Mouse (Mus musculus) adipocyte (in vitro differentiated cells): ENCODE data around the gene Zbtb40.

Source experiments
- DNase-seq: peaks from one replicate; pipeline ENCODE4 v3.0.0-alpha.2; 2016; ENCODE audit warnings: low spot score

Gene Zbtb40

DNA sequence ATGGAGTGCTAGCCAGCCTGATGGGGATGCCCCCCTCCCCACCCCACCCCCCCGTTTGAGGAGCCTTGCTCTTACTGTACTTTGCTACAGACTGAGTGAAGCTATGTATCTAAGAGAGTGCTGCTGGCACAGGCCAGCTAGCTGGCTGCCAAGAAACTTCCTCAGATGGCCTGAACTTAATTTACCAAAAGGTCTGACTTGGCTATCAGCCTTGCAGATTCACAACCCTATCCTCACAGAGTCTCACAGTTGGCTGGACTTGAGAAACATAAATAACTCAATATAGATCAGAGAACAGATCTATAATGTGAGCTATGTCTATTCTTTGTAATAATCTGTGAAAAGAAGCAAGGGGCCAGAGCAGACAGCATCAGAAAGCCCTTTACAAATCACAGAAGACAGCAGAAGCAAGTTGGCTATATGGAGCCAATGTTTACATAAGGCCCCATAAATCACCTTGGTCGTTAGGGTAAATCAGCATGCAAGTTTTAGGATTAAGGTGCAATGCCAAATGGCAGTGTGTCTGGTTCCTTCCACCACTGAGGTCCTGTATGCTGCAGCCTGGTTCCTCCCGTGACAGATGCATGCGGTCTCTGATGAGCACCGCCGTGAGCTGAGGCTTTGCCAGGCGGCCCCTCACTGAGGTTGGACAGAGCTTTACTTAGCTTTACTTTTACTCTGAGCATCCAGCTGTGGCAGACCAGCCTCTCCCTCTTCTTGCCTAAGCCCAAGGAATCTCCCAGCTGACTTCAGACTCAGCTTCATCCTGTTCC lies 15.3 kb downstream of the Zbtb40 start:
- DNase-seq: peak; percentile 25

DNA sequence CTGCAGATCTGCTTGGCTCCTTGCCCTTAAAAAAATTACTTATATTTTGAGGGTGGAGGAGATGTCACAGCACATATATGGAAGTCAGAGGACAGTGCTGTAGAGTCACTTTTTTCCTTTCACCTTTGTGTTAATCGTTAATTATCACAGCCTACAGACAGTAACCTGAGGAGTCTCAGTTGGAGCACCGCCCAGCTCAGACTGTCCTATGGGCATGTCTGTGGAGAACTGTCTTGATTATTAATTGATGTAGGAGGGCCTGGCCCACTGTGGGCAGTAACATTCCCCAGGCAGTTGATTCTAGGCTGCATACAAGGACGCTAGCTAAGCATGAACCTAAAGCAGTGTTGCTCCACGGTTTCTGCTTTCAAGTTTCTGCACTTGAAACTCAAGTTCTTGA lies 16.1 kb downstream of the Zbtb40 start:
- DNase-seq: no peak

DNA sequence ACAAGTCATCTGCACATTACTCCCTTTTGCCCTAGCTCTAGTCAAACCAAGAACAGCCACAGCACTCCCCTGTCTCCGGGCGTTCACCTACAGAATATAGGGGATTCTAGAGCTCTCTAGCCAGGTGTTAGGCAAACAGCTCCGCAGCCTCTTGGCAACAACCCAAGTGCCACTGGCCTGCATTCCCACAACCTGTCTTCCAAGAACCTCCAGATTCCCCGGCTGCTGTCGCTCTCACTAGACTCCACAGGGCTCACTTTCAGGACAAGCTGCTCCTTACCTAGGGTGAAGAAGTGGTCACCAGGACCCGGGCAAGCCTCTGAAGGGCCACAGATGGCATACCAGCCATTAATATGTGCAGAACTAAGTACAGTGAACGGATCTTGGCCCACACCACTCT lies 17.3 kb downstream of the Zbtb40 start:
- DNase-seq: no peak

DNA sequence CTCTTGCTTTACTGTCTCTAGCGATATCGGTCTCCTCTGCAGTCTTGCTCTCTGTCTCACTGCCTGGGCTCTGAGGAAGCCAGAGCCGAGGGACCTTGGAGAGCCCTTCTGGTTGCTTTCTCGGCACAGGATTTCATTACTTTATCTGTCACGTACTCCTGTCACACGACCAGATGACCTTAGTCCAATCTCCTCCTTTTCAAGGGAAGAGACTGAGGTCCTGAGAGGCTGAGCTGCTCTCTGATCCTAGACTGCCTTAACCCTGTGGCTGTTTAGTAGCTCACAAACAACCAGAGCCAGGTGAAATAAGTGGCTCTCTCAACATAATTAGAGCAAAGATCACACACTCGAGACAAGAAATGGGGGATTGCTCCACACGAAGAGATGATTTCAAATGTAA lies 19.3 kb downstream of the Zbtb40 start:
- no peak for DNase-seq

DNA sequence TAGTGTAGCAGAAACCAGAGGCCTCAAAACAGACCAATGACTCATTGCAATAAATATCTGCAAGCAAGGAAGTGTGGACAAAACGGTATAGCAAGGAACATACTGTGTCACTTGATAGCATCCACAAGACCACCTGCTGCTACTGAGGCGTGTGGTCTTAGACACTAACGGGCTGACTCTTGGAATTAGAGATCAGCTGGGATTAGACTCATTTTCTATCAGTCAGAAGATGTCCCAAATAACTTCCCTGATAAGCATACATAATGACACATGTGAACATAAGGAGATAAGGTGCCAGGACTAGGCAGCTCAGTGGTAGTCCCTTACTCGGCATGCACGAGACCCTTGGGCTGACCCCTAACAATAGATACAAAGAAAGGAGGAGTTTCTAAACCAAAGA lies 21.6 kb downstream of the Zbtb40 start:
- no peak for DNase-seq

DNA sequence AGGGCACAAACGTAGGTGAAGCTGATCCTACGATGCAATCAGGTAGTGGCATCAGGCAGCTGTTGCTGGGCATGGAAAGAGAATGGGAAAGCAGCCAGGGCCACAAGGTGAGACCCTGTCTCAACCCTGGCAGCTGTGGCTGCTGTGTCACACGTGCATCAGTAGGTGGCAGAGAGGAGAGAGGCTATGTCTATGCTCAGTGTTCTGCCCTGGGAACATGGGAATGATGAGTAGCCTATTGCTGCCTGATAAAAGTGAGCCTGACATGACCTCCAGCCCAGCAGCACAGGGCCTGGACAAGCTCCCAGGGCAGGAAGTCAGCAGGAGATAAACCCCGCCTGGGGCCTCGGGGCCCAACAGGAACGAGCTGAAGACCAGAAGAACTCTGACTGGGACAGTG lies 23.0 kb downstream of the Zbtb40 start:
- peak; percentile 19 for DNase-seq

DNA sequence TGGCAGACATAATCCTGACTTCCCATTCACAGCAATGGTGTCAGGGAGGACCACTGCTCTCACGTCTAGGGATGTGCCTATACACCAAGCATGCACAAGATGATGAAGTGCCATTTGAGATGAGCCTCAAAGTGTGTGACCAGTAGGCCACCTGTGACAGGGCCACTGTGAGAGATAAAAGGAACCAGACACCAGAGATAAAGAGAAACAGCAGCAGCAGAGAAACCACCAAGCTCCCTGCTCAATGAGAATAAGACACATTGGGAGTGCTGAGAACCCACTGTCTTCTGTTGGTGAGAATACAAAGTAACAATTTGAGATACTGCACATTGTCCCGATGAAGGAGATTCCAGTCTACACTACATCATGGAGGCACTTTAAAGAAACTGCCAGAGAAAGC lies 23.5 kb downstream of the Zbtb40 start:
- DNase-seq: no peak

DNA sequence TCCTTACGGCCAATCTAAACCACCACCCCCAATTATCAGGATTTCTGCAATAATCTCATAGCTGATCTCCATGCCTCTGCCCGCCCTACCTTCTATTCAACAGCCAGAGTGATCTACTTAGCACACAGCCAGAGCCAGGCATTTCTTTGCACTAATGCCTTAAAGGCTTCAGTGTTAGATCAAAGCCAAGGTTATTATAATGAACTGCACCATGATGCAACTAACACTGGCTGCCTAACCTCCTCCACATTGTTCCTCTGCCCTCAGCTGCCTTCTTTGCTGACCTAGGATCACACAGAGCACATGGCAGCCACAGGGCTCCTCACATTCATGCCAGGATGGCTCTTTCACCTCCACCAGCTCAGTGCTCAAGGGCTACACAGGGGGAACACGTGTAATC lies 28.5 kb downstream of the Zbtb40 start:
- no peak for DNase-seq

DNA sequence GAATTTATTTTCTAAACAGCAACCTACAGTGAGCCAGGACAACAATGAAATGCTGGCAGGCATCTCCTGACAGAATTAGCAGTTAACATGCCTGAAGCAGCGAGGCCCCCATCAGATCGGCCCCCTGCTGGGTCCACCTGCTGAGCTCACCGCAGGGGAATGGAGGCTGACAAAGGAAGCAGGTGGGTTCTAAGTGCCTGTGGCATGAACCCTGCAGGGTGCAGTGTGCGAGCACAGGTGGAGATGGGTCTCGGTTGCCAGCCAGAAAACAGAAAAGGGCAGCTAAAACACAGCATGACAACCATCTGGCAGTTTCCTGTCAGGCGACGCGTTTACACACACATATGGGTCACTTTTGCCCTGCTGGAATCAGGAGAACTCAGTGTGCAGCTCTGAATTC lies 32.7 kb downstream of the Zbtb40 start:
- no peak for DNase-seq

DNA sequence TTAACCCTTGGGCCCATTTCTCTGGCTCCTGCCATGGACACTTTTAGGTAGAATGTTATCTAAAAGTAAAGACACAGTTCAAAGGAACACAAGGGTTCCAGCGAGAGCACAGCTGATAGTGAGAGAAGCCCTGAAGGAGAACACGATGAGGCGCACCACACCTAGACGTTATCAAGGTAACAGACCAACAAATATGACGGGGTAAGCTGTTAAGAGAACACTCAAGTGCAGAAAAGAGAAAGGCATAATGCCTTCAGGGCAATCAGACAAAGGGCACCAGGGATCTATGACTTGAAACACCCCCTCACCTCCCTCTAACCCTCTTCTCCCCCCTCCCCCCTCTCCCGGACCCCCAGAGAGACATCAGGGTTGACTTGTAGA lies 33.1 kb downstream of the Zbtb40 start:
- no peak for DNase-seq

DNA sequence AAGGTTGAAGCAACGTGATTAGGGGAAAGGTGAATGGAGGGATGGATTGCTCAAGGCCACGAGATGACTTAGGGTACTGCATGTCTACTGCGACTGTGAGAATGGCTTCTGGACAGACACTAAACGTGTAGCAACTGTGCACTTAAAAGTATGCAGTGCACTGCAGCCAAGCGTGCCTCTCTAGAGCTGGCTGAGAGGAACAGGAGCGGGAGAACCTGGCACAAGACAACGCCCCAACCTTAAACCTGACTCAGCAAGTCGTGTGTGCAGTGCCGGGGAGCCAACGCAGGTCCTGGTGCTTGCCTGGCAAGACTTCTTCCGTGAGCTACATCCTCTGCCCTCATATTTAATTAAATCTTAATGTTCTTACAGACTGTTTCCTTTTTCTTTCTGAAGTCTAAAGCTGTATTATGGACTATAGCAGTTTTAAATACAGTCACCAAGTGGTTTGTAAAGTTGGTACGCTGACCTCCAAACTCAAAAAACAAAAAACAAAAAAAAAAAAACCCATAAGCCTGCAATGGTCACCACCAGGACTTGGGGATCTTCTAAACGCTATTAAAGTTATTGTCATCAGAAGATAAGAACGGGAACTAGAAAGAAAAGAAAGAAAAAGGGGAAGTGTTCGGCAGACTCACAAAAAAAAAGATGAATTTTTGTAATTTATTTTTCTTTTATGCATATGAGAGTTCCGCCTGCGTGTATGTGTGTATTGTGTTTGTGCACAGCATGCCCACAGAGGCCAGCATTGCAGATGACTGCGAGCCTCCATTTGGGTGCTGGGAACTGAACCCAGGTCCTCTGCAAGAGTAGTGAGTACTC lies 33.7 kb downstream of the Zbtb40 start:
- no peak for DNase-seq

DNA sequence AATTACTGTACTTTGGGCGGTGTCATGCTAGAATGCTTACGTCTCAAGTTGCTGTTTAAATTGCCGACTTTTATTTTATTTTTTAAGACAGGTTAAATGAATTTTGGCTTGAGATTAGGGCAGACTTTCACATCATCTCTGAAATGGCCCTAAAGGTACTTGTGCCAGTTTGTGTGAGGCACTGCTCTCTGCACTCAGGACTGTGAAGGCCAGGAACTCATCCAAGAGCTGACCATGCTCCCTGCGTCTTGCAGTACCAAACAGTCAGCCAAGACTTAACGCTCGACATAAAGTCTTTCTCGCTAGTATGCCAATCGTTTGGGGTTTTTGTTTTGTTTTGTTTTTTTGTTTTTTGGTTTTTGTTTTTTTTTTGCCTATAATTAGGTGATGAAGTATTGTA lies 34.5 kb downstream of the Zbtb40 start:
- DNase-seq: no peak

DNA sequence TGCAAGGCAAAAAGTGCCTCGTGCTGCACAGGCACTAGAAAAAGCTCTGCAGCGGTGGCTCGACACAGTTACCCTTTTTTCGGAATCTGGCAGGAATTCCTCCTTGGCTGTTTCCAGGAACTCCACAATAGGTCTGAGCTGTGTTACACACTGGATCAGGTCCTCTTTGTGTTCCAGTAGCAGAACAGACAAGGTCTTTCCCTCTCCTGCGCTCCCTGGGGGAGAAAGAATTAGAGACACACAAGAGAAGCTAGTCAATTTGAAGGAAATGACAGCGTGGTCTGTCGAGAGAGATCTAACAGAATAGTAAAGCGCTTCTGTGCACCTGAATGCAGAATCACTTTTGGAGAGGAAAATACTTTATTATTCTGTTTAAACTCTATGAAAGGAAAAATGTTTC lies 41.6 kb downstream of the Zbtb40 start:
- no peak for DNase-seq

DNA sequence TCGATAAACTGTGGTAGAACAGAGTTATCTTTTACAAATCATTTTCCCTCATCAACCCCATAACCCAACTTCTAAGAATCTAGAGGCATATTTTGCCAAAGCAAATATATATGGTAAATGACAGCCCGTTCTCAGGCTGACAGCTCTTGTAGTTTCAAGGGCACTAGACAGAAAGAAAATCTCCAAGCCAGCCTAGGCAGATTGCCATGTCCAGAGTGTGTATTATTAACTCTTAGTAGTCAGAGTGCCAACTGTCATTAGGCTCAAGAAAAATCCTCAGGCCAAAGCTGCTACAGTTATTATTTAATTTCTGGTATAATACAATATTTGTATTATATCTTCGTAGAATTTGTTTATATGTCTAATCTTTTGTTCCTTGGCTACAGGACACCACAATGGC lies 46.8 kb downstream of the Zbtb40 start:
- DNase-seq: peak; percentile 81

DNA sequence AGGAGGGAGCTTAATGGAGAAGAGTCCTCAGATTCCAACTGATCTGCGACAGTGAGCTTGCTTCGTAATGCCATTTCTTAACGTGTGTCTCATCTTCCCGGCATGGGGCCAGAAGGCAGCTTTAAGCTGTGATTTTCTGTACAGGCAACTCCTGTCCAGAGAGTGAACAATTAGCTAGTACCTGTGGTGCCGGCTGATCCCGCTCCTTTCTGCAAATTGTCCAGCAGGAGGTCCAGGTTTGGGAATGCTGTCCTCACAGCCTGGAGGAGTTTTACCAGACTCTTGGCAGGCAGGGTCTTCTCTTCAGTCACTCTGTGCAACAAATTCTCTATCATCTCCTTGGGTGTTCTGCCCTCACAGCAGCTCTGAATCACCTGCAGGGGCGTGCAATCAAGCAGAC lies 47.6 kb downstream of the Zbtb40 start:
- no peak for DNase-seq

DNA sequence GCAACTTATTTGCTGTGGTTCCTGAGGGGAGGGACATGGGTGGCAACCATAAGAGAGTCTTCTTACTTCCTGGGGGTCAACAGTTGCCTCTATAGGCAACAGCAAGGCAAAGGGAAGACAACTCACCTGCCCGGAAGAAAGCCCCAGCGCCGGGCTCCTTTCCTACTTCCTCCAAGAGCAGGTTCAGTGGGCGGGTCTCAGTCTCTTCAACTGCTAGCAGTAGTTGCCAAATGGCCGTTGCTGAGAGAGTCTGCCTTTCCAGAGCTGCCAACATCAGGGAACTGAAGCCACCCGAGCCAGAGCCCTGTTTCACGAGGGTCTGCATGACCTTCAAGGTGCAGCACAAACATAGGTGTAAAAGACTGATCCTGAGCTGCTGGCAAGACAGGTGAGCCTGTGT lies 50.2 kb downstream of the Zbtb40 start:
- no peak for DNase-seq

DNA sequence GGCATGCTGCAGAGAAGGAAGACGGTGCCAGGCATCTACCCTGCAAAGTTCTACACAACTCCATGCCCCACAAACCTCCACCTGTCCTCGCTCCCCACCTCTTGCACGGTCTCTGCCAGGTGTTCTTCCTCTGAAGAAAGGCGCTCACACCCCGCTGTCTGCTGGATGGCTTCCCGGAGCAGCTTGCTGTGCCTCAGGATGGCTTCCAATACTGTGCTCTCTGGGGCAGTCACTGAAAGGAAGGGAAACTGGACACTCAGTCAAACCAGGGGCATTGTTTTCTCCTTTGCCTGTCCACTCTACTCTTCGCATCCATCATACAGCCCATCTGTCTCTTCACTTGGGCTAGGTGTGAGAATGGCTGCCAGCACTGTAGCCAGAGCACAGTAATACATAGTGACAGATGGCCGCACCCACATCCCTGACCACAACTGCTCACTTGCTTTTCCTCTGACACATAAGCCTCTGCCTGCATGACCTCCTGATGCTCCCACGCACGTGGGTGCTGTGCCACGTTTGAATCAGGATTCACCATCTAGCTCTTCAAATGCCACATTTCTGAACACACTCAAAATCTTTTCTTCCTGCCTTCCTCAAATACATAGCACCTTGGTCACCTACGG lies 50.8 kb downstream of the Zbtb40 start:
- DNase-seq: no peak

DNA sequence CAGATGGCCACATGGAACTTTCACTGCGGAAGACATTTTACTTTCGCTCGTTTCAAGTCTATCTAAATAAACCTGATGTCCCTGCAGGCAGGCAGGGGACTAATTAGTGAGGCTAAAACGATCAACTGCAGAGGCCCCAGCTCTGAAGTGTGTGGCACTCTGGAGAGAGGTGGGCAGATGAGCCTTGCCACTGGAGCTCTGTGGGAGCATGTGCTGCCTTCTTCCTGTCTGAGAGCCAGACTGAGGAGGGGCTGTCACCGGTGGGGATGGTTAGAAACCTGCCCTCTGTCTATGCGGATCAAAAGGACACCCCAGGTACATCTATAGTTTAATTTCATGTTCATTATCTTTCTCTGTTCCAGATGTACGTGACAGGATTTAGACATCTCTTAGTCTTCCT lies 51.7 kb downstream of the Zbtb40 start:
- DNase-seq: no peak

DNA sequence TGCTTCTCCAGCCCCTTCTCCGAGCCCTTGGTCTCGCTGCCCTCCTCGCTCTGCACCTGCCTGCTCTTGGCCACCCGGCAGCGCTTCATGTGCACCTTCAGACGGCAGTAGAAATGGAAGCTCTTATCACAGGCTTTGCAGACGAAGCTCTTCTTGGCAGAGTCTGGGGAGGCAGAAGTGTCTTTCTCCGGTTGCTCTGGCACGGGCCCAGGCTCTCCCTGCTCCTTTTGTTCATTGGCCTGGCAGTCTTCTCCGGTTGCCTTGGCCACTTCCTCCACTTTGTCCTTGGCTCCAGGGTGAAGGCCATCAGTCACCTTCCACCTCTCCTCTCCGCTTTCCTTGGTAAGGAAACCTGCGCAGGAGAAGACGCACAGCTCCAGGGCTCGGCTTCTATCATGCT lies 53.2 kb downstream of the Zbtb40 start:
- DNase-seq: no peak

DNA sequence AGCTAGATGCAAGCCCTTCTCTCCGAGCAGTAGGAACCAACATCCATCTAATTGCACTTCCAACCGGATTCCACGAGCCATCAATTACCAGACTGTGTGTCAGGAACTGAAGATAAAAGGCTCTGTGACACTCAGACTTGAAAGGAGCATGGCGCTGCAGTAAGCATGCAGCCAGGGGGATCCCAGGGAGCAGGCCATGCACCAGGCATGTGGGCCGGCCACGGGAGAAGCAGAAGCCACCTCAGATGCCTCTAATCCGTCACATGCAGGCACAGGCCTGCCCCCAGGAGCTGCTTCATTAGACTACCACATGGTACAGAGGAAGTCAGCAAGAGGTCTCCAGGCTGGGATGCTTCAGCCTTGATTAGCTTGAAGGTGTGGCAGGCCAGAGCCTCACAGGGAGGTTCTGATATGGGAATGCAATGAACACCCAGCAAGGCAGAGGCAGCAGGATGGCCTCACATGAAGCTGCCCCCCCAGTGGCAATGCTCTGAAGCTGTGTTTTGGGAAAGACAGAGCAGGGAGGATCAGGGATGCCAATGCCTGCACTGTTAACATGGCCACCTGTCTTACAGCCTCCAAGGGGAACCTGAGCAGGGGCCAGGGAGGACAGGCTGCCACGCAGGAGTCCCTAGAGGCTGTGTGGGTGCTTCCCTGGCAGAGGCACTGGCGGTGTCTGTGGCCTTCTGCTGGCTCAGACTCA lies 66.5 kb downstream of the Zbtb40 start:
- DNase-seq: no peak

DNA sequence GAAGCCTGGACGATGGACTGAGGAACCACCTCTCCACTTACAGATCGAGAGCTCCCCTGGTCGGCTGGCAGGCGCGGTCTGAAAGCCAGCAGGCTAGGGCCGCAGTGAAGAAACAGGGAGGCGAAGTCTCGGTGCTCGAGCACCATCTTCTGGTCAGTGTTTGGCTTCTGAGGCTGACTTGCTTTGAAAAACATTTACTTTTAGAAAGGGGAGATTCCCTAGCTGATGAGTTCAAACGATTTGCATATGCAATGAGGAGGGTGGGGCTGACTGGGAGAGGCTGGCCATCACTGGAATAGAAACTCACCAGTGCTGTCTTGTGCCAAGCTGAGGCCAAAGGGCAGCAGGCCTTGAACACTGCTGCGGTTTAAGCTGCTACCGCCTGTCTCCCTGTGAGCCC lies 67.3 kb downstream of the Zbtb40 start:
- peak; percentile 45 for DNase-seq

DNA sequence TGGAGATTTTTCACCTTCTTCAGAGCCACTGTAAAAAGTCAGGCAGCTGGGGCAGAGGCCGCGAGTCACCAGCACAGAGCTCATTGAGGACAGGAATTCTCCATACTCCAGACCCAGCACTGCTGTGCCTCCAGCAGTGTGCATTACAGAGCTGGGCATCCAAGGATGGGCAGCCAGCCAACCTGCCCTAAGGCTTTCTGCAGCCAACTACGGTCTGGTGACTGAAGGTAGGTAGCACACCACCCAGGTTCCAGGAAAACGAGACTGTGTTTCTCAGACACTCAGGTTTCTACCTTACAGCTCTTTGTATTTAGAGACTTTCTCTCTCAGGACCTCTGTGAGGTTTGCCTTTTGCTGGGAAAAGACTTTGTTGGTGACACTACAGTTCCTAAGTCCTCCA lies 67.7 kb downstream of the Zbtb40 start:
- no peak for DNase-seq

DNA sequence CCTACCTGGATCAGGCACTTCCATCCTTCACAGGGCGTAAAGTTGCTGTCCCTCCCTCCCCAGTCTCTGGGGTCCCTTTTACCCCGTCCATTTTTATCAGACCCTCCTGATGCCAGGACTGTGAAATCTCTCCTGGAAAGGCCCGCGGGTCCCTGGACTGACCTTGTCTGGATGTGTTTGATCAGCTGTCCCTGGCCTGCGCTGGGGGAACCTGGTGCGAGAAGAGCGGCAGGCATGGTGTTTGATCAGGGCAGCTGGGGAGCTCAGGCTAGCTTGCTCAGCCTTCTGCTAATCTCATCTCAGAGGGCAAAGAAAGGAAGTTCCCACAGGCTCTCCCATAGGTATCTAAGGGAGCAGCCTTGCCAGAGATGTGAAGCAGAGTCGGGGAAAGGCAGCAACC lies 71.4 kb downstream of the Zbtb40 start:
- no peak for DNase-seq
